Mouse (Mus musculus): ENCODE results near the gene Parp12.

- TF ChIP-seq ZC3H11A (IDR thresholded peaks at IDR 0.05; ENCODE audit: borderline replicate concordance, low read depth, low read length), result no peak
- 0 out of 2 replicates have a peak, but pooled peaks have one; percentile 11 for TF ChIP-seq HCFC1 (IDR thresholded peaks at IDR 0.05; ENCODE audit: borderline replicate concordance, insufficient read depth, low read length)
- TF ChIP-seq ZNF384 (IDR thresholded peaks at IDR 0.05; ENCODE audit: low read depth, low read length), result no peak
- no peak for TF ChIP-seq CHD2 (IDR thresholded peaks at IDR 0.05; ENCODE audit: low read depth, low read length)
- TF ChIP-seq MAFK (IDR thresholded peaks at IDR 0.05; ENCODE audit: insufficient read depth, low read depth, low read length), result no peak
These were observed at the start of gene Parp12 for GRCm38 (mm10) chr6:39117584-39118455.

Data from ES-E14 (cell line).